Mouse (Mus musculus): Measurements from ENCODE around the gene Pcdh7.

DNA sequence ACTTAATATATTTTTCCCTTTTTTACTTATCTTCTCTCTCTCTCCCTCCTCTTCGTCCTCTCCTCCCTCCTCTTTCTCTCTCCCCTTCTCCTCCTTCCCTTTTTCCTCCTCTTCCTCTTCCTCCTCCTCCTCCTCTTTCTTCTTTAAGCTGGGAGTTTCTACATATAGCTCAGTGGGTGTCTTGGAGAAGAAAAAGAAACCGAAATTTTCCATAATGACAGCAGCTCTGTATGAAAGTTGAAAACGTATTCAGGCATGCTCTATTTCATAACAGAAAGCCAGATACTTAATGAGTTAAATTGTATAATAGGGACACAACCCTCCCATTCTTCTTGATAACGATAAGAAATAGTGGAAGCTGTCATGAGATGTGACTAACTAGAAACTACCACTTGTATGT, 246.0 kb downstream of the Pcdh7 start:
- TF ChIP-seq CTCF (IDR thresholded peaks at IDR 0.05; ENCODE audit: low read depth) (no peak), EP300 (IDR thresholded peaks at IDR 0.05; ENCODE audit: low read depth) (no peak)

Data from heart, postnatal 0 days (tissue).